ENCODE assay signal across 17 mouse cellular contexts in genomic region chr2:117440801-117441281, GRCm38 (mm10).
DNase-seq lines count a peak whose midpoint lies in the region; TF ChIP-seq lines count a peak whose summit lies in the region.
"Had no signal": no experiment of that assay in that cellular context is flagged by ENCODE, and none has a peak within 500 bp of the region (broad histone marks: within the 10 kb centered on the region; RNA-seq: fewer than 3 reads in every experiment).

No protein-coding gene starts in this region.

- DNase-seq in thymus, adult 2 months, result peak; percentile 62
- DNase-seq in thymus, adult 18-20 months, result no peak
- DNase-seq in adrenal gland, postnatal 14 days, result peak; percentile 34
- peak; percentile 82 for DNase-seq in thymus, postnatal 0 days (ENCODE audit: low spot score)
- DNase-seq in ovary, postnatal 36 days (ENCODE audit: low spot score), result no peak
- no peak for DNase-seq in urinary bladder, postnatal 10 days (ENCODE audit: low spot score)
- DNase-seq in kidney, postnatal 4 days, result no peak
- DNase-seq: cerebellum, adult 11 months; cerebellum, postnatal 36 days; heart, postnatal 4 days; lung, adult 2 months; lung, postnatal 36 days; right cerebral cortex, postnatal 4 days had no signal

- 45% methylated on average over 7 of the region's 7 CpGs for WGBS in thymus, adult 2 months

- no peaks in the 10 kb centered on the region for H3K36me3 ChIP-seq in thymus, adult 2 months (ENCODE audit: control insufficient read depth, insufficient read depth, low read length)
- H3K36me3 ChIP-seq: embryonic facial prominence, embryonic 10.5 days; limb, embryonic 10.5 days; midbrain, embryonic 12.5 days; neural tube, embryonic 15.5 days had no signal

- H3K27me3 ChIP-seq in thymus, adult 2 months (ENCODE audit: control insufficient read depth, insufficient read depth, low read length), result no peaks in the 10 kb centered on the region
- H3K27me3 ChIP-seq: neural tube, embryonic 15.5 days had no signal

- H3K27ac ChIP-seq in thymus, adult 2 months (ENCODE audit: control insufficient read depth, insufficient read depth, low read length), result peak overlapping the region; percentile 94
- H3K27ac ChIP-seq: embryonic facial prominence, embryonic 10.5 days; limb, embryonic 10.5 days; midbrain, embryonic 12.5 days; neural tube, embryonic 15.5 days had no signal

- no peak for TF ChIP-seq CTCF in thymus, adult 2 months (IDR thresholded peaks at IDR 0.05; ENCODE audit: borderline replicate concordance, control insufficient read depth, extremely low read depth, insufficient read depth, low read length, poor library complexity)

- TF ChIP-seq POLR2A in thymus, adult 2 months (IDR thresholded peaks at IDR 0.05; ENCODE audit: control insufficient read depth, extremely low read depth, insufficient read depth, low read length, poor library complexity), result no peak

- no peak overlapping the region for H3K4me3 ChIP-seq in thymus, adult 2 months (ENCODE audit: control insufficient read depth, insufficient read depth, low read length)
- H3K4me3 ChIP-seq: embryonic facial prominence, embryonic 10.5 days; limb, embryonic 10.5 days; midbrain, embryonic 12.5 days; neural tube, embryonic 15.5 days had no signal

- H3K4me1 ChIP-seq in thymus, adult 2 months (replicated peaks; ENCODE audit: control insufficient read depth, insufficient read depth, low read length), result peaks cover 36% of the 10 kb centered on the region
- H3K4me1 ChIP-seq: embryonic facial prominence, embryonic 10.5 days; midbrain, embryonic 12.5 days had no signal

Comparison
In these comparisons a context has a peak if more than half of its experiments do, and no peak if none do; other contexts are left out.
1. DNase-seq: peak in thymus, adult 2 months (single experiment), adrenal gland, postnatal 14 days (single experiment) and thymus, postnatal 0 days (single experiment); none in thymus, adult 18-20 months (0 of 2), ovary, postnatal 36 days (single experiment), urinary bladder, postnatal 10 days (single experiment) and kidney, postnatal 4 days (0 of 2).